Mouse (Mus musculus): ENCODE data around the gene 2200002D01Rik. TPM values are rescaled to one million over a fixed set of nuclear protein-coding genes. Genes with fewer than 3 reads are reported as not detected.
"Not testable (repeated sequence)": the region's sequence is repeated elsewhere in the genome, so short reads cannot be mapped to it uniquely, and the experiment has no call there.

Gene 2200002D01Rik
- polyA plus RNA-seq, 1 experiment from 2014 or later: 8.5 TPM

- no peak for ATAC-seq (ENCODE audit: low FRiP score, low TSS enrichment)
- no peak overlapping the region; the same call in 1 of the 2 replicates for H3K4me2 ChIP-seq (replicated peaks; ENCODE audit: low read depth, low read length)
- H3K27ac ChIP-seq (ENCODE audit: low read length): no peak overlapping the region
- H3K9me3 ChIP-seq (ENCODE audit: low read length): no peaks in the 10 kb centered on the region
- 43% methylated on average over 3 of the region's 3 CpGs for WGBS
- H3K27me3 ChIP-seq (ENCODE audit: insufficient read depth, low read length): peaks cover 22% of the 10 kb centered on the region
- H3K4me3 ChIP-seq (ENCODE audit: low read length): no peak overlapping the region
- no peaks in the 10 kb centered on the region for H3K36me3 ChIP-seq (ENCODE audit: insufficient read depth, low read length)
- peaks cover 7% of the 10 kb centered on the region for H3K4me1 ChIP-seq (ENCODE audit: insufficient read depth, low read length)
- no peak overlapping the region for H3K9ac ChIP-seq (replicated peaks; ENCODE audit: low read length)
Measured at GRCm38 (mm10) chr7:29230560-29230959, 17.7 kb downstream of the 2200002D01Rik start.

- Histone ChIP-seq H3K4me1 (ENCODE audit: insufficient read depth, low read length) (peaks cover 16% of the 10 kb centered on the region), H3K9ac (replicated peaks; ENCODE audit: low read length) (no peak overlapping the region), H3K4me2 (replicated peaks; ENCODE audit: low read depth, low read length) (no peak overlapping the region), H3K4me3 (ENCODE audit: low read length) (no peak overlapping the region), H3K27me3 (ENCODE audit: insufficient read depth, low read length) (peaks cover 22% of the 10 kb centered on the region), H3K36me3 (ENCODE audit: insufficient read depth, low read length) (no peaks in the 10 kb centered on the region), H3K9me3 (ENCODE audit: low read length) (no peaks in the 10 kb centered on the region), H3K27ac (ENCODE audit: low read length) (no peak overlapping the region)
- 77% methylated on average over 4 of the region's 4 CpGs for WGBS
- ATAC-seq (ENCODE audit: low FRiP score, low TSS enrichment): no peak
Measured at GRCm38 (mm10) chr7:29228202-29228601, 20.1 kb downstream of the 2200002D01Rik start.

- Histone ChIP-seq H3K9ac (replicated peaks; ENCODE audit: low read length) (no peak overlapping the region), H3K9me3 (ENCODE audit: low read length) (peaks cover 3% of the 10 kb centered on the region), H3K4me1 (ENCODE audit: insufficient read depth, low read length) (peaks cover 10% of the 10 kb centered on the region), H3K4me3 (ENCODE audit: low read length) (no peak overlapping the region), H3K27me3 (ENCODE audit: insufficient read depth, low read length) (peaks cover 1% of the 10 kb centered on the region; the same call in 1 of the 2 replicates), H3K4me2 (replicated peaks; ENCODE audit: low read depth, low read length) (peak overlapping the region; percentile 35; the same call in 1 of the 2 replicates), H3K27ac (ENCODE audit: low read length) (no peak overlapping the region), H3K36me3 (ENCODE audit: insufficient read depth, low read length) (no peaks in the 10 kb centered on the region)
- 69% methylated on average over 13 of the region's 13 CpGs for WGBS
- ATAC-seq (ENCODE audit: low FRiP score, low TSS enrichment): no peak
Measured at GRCm38 (mm10) chr7:29225520-29225919, 22.7 kb downstream of the 2200002D01Rik start.

GRCm38 (mm10) chr7:29224756-29225394 lies 23.4 kb downstream of the 2200002D01Rik start:
- Histone ChIP-seq H3K4me3 (ENCODE audit: low read length) (peak overlapping the region; percentile 11; the same call in 1 of the 2 replicates), H3K27ac (ENCODE audit: low read length) (no peak overlapping the region), H3K27me3 (ENCODE audit: insufficient read depth, low read length) (no peaks in the 10 kb centered on the region), H3K9me3 (ENCODE audit: low read length) (peaks cover 9% of the 10 kb centered on the region), H3K4me2 (replicated peaks; ENCODE audit: low read depth, low read length) (peak overlapping the region; percentile 35), H3K36me3 (ENCODE audit: insufficient read depth, low read length) (0 out of 2 replicates have a peak, but pooled peaks cover 6% of the 10 kb centered on the region), H3K9ac (replicated peaks; ENCODE audit: low read length) (peak overlapping the region; percentile 15; the same call in 1 of the 2 replicates), H3K4me1 (ENCODE audit: insufficient read depth, low read length) (peaks cover 10% of the 10 kb centered on the region)
- 17% methylated on average over 16 of the region's 16 CpGs for WGBS
- 0 out of 2 replicates have a peak, but pooled peaks have one; percentile 55 for ATAC-seq (ENCODE audit: low FRiP score, low TSS enrichment)

- Histone ChIP-seq H3K4me2 (replicated peaks; ENCODE audit: low read depth, low read length) (no peak overlapping the region), H3K36me3 (ENCODE audit: insufficient read depth, low read length) (0 out of 2 replicates have a peak, but pooled peaks cover 6% of the 10 kb centered on the region), H3K27me3 (ENCODE audit: insufficient read depth, low read length) (no peaks in the 10 kb centered on the region), H3K4me3 (ENCODE audit: low read length) (no peak overlapping the region), H3K9ac (replicated peaks; ENCODE audit: low read length) (no peak overlapping the region), H3K9me3 (ENCODE audit: low read length) (peaks cover 34% of the 10 kb centered on the region), H3K27ac (ENCODE audit: low read length) (no peak overlapping the region), H3K4me1 (ENCODE audit: insufficient read depth, low read length) (peaks cover 14% of the 10 kb centered on the region; the same call in 1 of the 2 replicates)
- no peak for ATAC-seq (ENCODE audit: low FRiP score, low TSS enrichment)
- WGBS: 49% methylated on average over 15 of the region's 15 CpGs
Measured at GRCm38 (mm10) chr7:29214846-29215245, 33.4 kb downstream of the 2200002D01Rik start.

- Histone ChIP-seq H3K27ac (ENCODE audit: low read length) (no peak overlapping the region), H3K9ac (replicated peaks; ENCODE audit: low read length) (no peak overlapping the region), H3K36me3 (ENCODE audit: insufficient read depth, low read length) (0 out of 2 replicates have a peak, but pooled peaks cover 4% of the 10 kb centered on the region), H3K4me2 (replicated peaks; ENCODE audit: low read depth, low read length) (peak overlapping the region; percentile 36; the same call in 1 of the 2 replicates), H3K4me1 (ENCODE audit: insufficient read depth, low read length) (peaks cover 14% of the 10 kb centered on the region; the same call in 1 of the 2 replicates), H3K27me3 (ENCODE audit: insufficient read depth, low read length) (no peaks in the 10 kb centered on the region), H3K9me3 (ENCODE audit: low read length) (peaks cover 28% of the 10 kb centered on the region), H3K4me3 (ENCODE audit: low read length) (no peak overlapping the region)
- WGBS: 54% methylated on average over 2 of the region's 2 CpGs
- no peak for ATAC-seq (ENCODE audit: low FRiP score, low TSS enrichment)
Measured at GRCm38 (mm10) chr7:29214236-29214635, 34.0 kb downstream of the 2200002D01Rik start.

GRCm38 (mm10) chr7:29213675-29214082 lies 34.6 kb downstream of the 2200002D01Rik start, which contains the start of gene Catsperg1:
TSS of gene Catsperg1 (minus strand) at chr7:29214035.
- WGBS: 2% methylated on average over 20 of the region's 20 CpGs
- peak; percentile 71 for ATAC-seq (ENCODE audit: low FRiP score, low TSS enrichment)

GRCm38 (mm10) chr7:29212775-29213560 lies 35.3 kb downstream of the 2200002D01Rik start:
- Histone ChIP-seq H3K4me1 (ENCODE audit: insufficient read depth, low read length) (peaks cover 14% of the 10 kb centered on the region; the same call in 1 of the 2 replicates), H3K9me3 (ENCODE audit: low read length) (peaks cover 23% of the 10 kb centered on the region), H3K4me3 (ENCODE audit: low read length) (peak overlapping the region; percentile 11; the same call in 1 of the 2 replicates), H3K4me2 (replicated peaks; ENCODE audit: low read depth, low read length) (peak overlapping the region; percentile 36)
- H3K9ac ChIP-seq (replicated peaks; ENCODE audit: low read length); H3K27ac ChIP-seq (ENCODE audit: low read length); H3K27me3 ChIP-seq (ENCODE audit: insufficient read depth, low read length); H3K36me3 ChIP-seq (ENCODE audit: insufficient read depth, low read length): not testable (repeated sequence)
- ATAC-seq (ENCODE audit: low FRiP score, low TSS enrichment): peak; percentile 5; the same call in 1 of the 2 replicates
- 13% methylated on average over 40 of the region's 40 CpGs for WGBS

More at GRCm38 (mm10) chr7:29213675-29214082, 34.6 kb downstream of the 2200002D01Rik start, which contains the start of gene Catsperg1:
- Histone ChIP-seq H3K27ac (ENCODE audit: low read length) (no peak within 1 kb of the TSS), H3K9ac (replicated peaks; ENCODE audit: low read length) (no peak within 1 kb of the TSS), H3K4me2 (replicated peaks; ENCODE audit: low read depth, low read length) (peak within 1 kb of the TSS; percentile 36), H3K4me1 (ENCODE audit: insufficient read depth, low read length) (peaks cover 14% of the 10 kb centered on the region; the same call in 1 of the 2 replicates), H3K9me3 (ENCODE audit: low read length) (peaks cover 23% of the 10 kb centered on the region), H3K4me3 (ENCODE audit: low read length) (peak within 1 kb of the TSS; percentile 11; the same call in 1 of the 2 replicates), H3K27me3 (ENCODE audit: insufficient read depth, low read length) (no peaks in the 10 kb centered on the region), H3K36me3 (ENCODE audit: insufficient read depth, low read length) (0 out of 2 replicates have a peak, but pooled peaks cover 4% of the 10 kb centered on the region)

- no peak for ATAC-seq (ENCODE audit: low FRiP score, low TSS enrichment)
- Histone ChIP-seq H3K27me3 (ENCODE audit: insufficient read depth, low read length) (no peaks in the 10 kb centered on the region), H3K4me1 (ENCODE audit: insufficient read depth, low read length) (peaks cover 14% of the 10 kb centered on the region; the same call in 1 of the 2 replicates), H3K4me3 (ENCODE audit: low read length) (peak overlapping the region; percentile 51), H3K27ac (ENCODE audit: low read length) (peak overlapping the region; percentile 90; the same call in 1 of the 2 replicates), H3K9me3 (ENCODE audit: low read length) (peaks cover 19% of the 10 kb centered on the region), H3K4me2 (replicated peaks; ENCODE audit: low read depth, low read length) (peak overlapping the region; percentile 62), H3K9ac (replicated peaks; ENCODE audit: low read length) (peak overlapping the region; percentile 60; the same call in 1 of the 2 replicates), H3K36me3 (ENCODE audit: insufficient read depth, low read length) (no peaks in the 10 kb centered on the region)
- 18% methylated on average over 26 of the region's 26 CpGs for WGBS
Measured at GRCm38 (mm10) chr7:29212199-29212765, 36.0 kb downstream of the 2200002D01Rik start.
